Mouse (Mus musculus) embryonic facial prominence, embryonic 11.5 days (tissue): Measurements from ENCODE around the gene Rab31. TPM values are rescaled to one million over a fixed set of nuclear protein-coding genes. Genes with fewer than 3 reads are reported as not detected.
A peak's percentile ranks its signal among the peaks of the same experiment; 100 is the strongest.

Experiments
- ATAC-seq: fragments of 200-750 bp; cut with Nextera tagmentation; replicated peaks from 2 replicates; pipeline ENCODE4 v1.8.0; 2017; ENCODE audit warnings: low read depth; ENCODE audit not compliant: insufficient number of reproducible peaks, low FRiP score, low TSS enrichment
- DNase-seq: peaks from one replicate; pipeline ENCODE4 v3.0.0-alpha.2; 2015; ENCODE audit warnings: low spot score
- H3K27ac ChIP-seq: fragments of 300-500 bp; sonication (generic); replicated peaks from 2 replicates; pipeline ENCODE4 v1.5.1; 2014; ENCODE audit warnings: mild to moderate bottlenecking, low read depth, low read length, control low read depth
- H3K27me3 ChIP-seq: fragments of 300-500 bp; sonication (generic); 2 replicates; pipeline ENCODE4 v1.6.1; 2014; ENCODE audit warnings: mild to moderate bottlenecking, low read length, moderate library complexity, mixed read lengths; ENCODE audit not compliant: control insufficient read depth, insufficient read depth
- H3K36me3 ChIP-seq: fragments of 300-500 bp; sonication (generic); replicated peaks from 2 replicates; pipeline ENCODE4 v1.6.1; 2014; ENCODE audit warnings: low read depth, mild to moderate bottlenecking, low read length, moderate library complexity, mixed read lengths; ENCODE audit not compliant: control insufficient read depth, insufficient read depth
- H3K4me1 ChIP-seq: fragments of 300-500 bp; sonication (generic); 2 replicates; pipeline ENCODE4 v1.6.1; 2014; ENCODE audit warnings: low read length, mixed read lengths; ENCODE audit not compliant: control insufficient read depth, insufficient read depth
- H3K4me2 ChIP-seq: fragments of 300-500 bp; sonication (generic); 2 replicates; pipeline ENCODE4 v1.6.1; 2014; ENCODE audit warnings: low read depth, mild to moderate bottlenecking, control low read depth, low read length, moderate library complexity
- H3K4me3 ChIP-seq: fragments of 300-500 bp; sonication (generic); 2 replicates; pipeline ENCODE4 v1.5.1; 2014; ENCODE audit warnings: low read depth, low read length, control low read depth
- H3K9ac ChIP-seq: fragments of 300-500 bp; sonication (generic); replicated peaks from 2 replicates; pipeline ENCODE4 v1.6.1; 2014; ENCODE audit warnings: mild to moderate bottlenecking, control low read depth, low read length
- H3K9me3 ChIP-seq: fragments of 300-500 bp; sonication (generic); replicated peaks from 2 replicates; pipeline ENCODE4 v1.6.1; 2016; ENCODE audit warnings: mild to moderate bottlenecking, low read length, inconsistent platforms, mixed read lengths; ENCODE audit not compliant: control insufficient read depth
- WGBS: fragments of 180-500 bp; shearing (Covaris S2); extraction: QIAGEN DNeasy Blood & Tissue Kit; methylation state at CpG from one replicate; pipeline ENCODE4 v1.1.7; 2014; 5-methylcytosine and 5-hydroxymethylcytosine counted together
- polyA plus RNA-seq: library from polyadenylated mRNA; unstranded; fragments of >200 nt; fragmentation: Nextera tagmentation; extraction: Ambion mirVana; gene quantifications from 2 replicates; pipeline ENCODE4 v1.2.1, GENCODE M21; 2014

Rab31 gene
- polyA plus RNA-seq, 1 experiment from 2014 or later: 80.5 TPM

GRCm38 (mm10) chr17:65648371-65649174, 124.0 kb downstream of the Rab31 start:
- 83% methylated on average over 9 of the region's 9 CpGs for WGBS
- no peaks in the 10 kb centered on the region for H3K9me3 ChIP-seq
- H3K4me2 ChIP-seq: no peak overlapping the region
- DNase-seq (no peak), ATAC-seq (peak; percentile 42; the same call in 1 of the 2 replicates)
- H3K4me3 ChIP-seq: no peak overlapping the region
- no peak overlapping the region for H3K27ac ChIP-seq
- H3K36me3 ChIP-seq: no peaks in the 10 kb centered on the region
- H3K9ac ChIP-seq: no peak overlapping the region
- H3K27me3 ChIP-seq: no peaks in the 10 kb centered on the region
- H3K4me1 ChIP-seq: no peaks in the 10 kb centered on the region

GRCm38 (mm10) chr17:65647961-65648360, 124.6 kb downstream of the Rab31 start:
- no peaks in the 10 kb centered on the region for H3K36me3 ChIP-seq
- H3K27ac ChIP-seq: no peak overlapping the region
- H3K4me1 ChIP-seq: no peaks in the 10 kb centered on the region
- no peaks in the 10 kb centered on the region for H3K27me3 ChIP-seq
- DNase-seq: no peak
- no peak overlapping the region for H3K9ac ChIP-seq
- H3K4me3 ChIP-seq: no peak overlapping the region
- no peak overlapping the region for H3K4me2 ChIP-seq
- WGBS: 64% methylated on average over 5 of the region's 5 CpGs
- ATAC-seq: no peak
- H3K9me3 ChIP-seq: no peaks in the 10 kb centered on the region

GRCm38 (mm10) chr17:65647226-65647625, 125.3 kb downstream of the Rab31 start:
- WGBS: 78% methylated on average over 6 of the region's 6 CpGs
- H3K4me3 ChIP-seq: no peak overlapping the region
- H3K4me2 ChIP-seq: no peak overlapping the region
- DNase-seq (no peak), ATAC-seq (no peak)
- H3K27me3 ChIP-seq: no peaks in the 10 kb centered on the region
- no peaks in the 10 kb centered on the region for H3K9me3 ChIP-seq
- H3K4me1 ChIP-seq: no peaks in the 10 kb centered on the region; the same call in 1 of the 2 replicates
- no peak overlapping the region for H3K9ac ChIP-seq
- no peak overlapping the region for H3K27ac ChIP-seq
- H3K36me3 ChIP-seq: no peaks in the 10 kb centered on the region

- Histone ChIP-seq H3K9me3 (no peaks in the 10 kb centered on the region), H3K4me1 (no peaks in the 10 kb centered on the region; the same call in 1 of the 2 replicates), H3K27ac (no peak overlapping the region; the same call in 1 of the 2 replicates), H3K27me3 (no peaks in the 10 kb centered on the region), H3K9ac (no peak overlapping the region), H3K36me3 (no peaks in the 10 kb centered on the region), H3K4me2 (no peak overlapping the region), H3K4me3 (no peak overlapping the region)
- 79% methylated on average over 5 of the region's 5 CpGs for WGBS
- DNase-seq (peak; percentile 9), ATAC-seq (no peak)
Observed at GRCm38 (mm10) chr17:65643579-65643978, 129.0 kb downstream of the Rab31 start.

- Histone ChIP-seq H3K9ac (no peak overlapping the region), H3K9me3 (no peaks in the 10 kb centered on the region), H3K4me3 (no peak overlapping the region), H3K36me3 (no peaks in the 10 kb centered on the region), H3K27me3 (no peaks in the 10 kb centered on the region), H3K4me2 (no peak overlapping the region), H3K27ac (no peak overlapping the region), H3K4me1 (no peaks in the 10 kb centered on the region; the same call in 1 of the 2 replicates)
- WGBS: 34% methylated on average over 10 of the region's 10 CpGs
- peak; percentile 13 for DNase-seq
- ATAC-seq: no peak
Observed at GRCm38 (mm10) chr17:65643051-65643521, 129.5 kb downstream of the Rab31 start.

GRCm38 (mm10) chr17:65642578-65642991, 130.0 kb downstream of the Rab31 start:
- no peaks in the 10 kb centered on the region; the same call in 1 of the 2 replicates for H3K4me1 ChIP-seq
- H3K27ac ChIP-seq: no peak overlapping the region
- no peaks in the 10 kb centered on the region for H3K36me3 ChIP-seq
- H3K9me3 ChIP-seq: no peaks in the 10 kb centered on the region
- no peak overlapping the region for H3K9ac ChIP-seq
- ATAC-seq (no peak), DNase-seq (peak; percentile 47)
- H3K4me2 ChIP-seq: no peak overlapping the region
- WGBS: 25% methylated on average over 5 of the region's 5 CpGs
- no peaks in the 10 kb centered on the region for H3K27me3 ChIP-seq
- H3K4me3 ChIP-seq: no peak overlapping the region

- DNase-seq (no peak), ATAC-seq (no peak)
- no peaks in the 10 kb centered on the region for H3K27me3 ChIP-seq
- H3K36me3 ChIP-seq: no peaks in the 10 kb centered on the region
- no peak within 1 kb of the TSS for H3K4me3 ChIP-seq
- H3K4me1 ChIP-seq: no peaks in the 10 kb centered on the region; the same call in 1 of the 2 replicates
- no peak within 1 kb of the TSS for H3K9ac ChIP-seq
- no peaks in the 10 kb centered on the region for H3K9me3 ChIP-seq
- 83% methylated on average over 11 of the region's 11 CpGs for WGBS
- no peak within 1 kb of the TSS for H3K4me2 ChIP-seq
- H3K27ac ChIP-seq: no peak within 1 kb of the TSS
Observed at GRCm38 (mm10) chr17:65641734-65642218, 130.8 kb downstream of the Rab31 start, which contains the start of gene Txndc2. Txndc2 (minus strand) TSS chr17:65642168.

GRCm38 (mm10) chr17:65639144-65639543, 133.4 kb downstream of the Rab31 start:
- ATAC-seq: no peak
- no peak overlapping the region for H3K27ac ChIP-seq
- no peak overlapping the region for H3K9ac ChIP-seq
- DNase-seq: no peak
- H3K27me3 ChIP-seq: no peaks in the 10 kb centered on the region
- no peaks in the 10 kb centered on the region; the same call in 1 of the 2 replicates for H3K4me1 ChIP-seq
- H3K36me3 ChIP-seq: no peaks in the 10 kb centered on the region
- H3K4me3 ChIP-seq: no peak overlapping the region
- H3K4me2 ChIP-seq: no peak overlapping the region
- no peaks in the 10 kb centered on the region for H3K9me3 ChIP-seq
- WGBS: 73% methylated on average over 1 of the region's 1 CpGs
